Mouse (Mus musculus) liver, adult 2 months (tissue): ENCODE results near the gene Pank1.

ENCODE experiments used
- CTCF ChIP-seq: fragments of 200-500 bp; IDR thresholded peaks from 2 replicates; pipeline ENCODE4 v1.5.1; 2011; ENCODE audit warnings: low read depth, low read length, control low read depth
- POLR2A ChIP-seq: fragments of 200-500 bp; IDR thresholded peaks from 2 replicates; pipeline ENCODE4 v1.6.1; 2011; ENCODE audit warnings: low read length, control low read depth; ENCODE audit not compliant: insufficient read depth; ENCODE audit errors: extremely low read depth

- TF ChIP-seq CTCF, result no peak
- TF ChIP-seq POLR2A, result no peak
These were observed 33.9 kb downstream of the Pank1 start for GRCm38 (mm10) chr19:34845331-34845730.
